Mouse (Mus musculus) thymus, postnatal 10 days (tissue): ENCODE data around the gene Nkx2-2.

Source experiments
- DNase-seq, 2 experiments: peaks; one replicate each; pipeline ENCODE4 v3.0.0; 2021; ENCODE audit warnings: low spot score in 2 of 2

Nkx2-2 gene

GRCm38 (mm10) chr2:147193271-147194255, at the start of gene Nkx2-2:
Gene Nkx2-2, minus strand, starts transcription at chr2:147194243.
- DNase-seq = no peak

DNA sequence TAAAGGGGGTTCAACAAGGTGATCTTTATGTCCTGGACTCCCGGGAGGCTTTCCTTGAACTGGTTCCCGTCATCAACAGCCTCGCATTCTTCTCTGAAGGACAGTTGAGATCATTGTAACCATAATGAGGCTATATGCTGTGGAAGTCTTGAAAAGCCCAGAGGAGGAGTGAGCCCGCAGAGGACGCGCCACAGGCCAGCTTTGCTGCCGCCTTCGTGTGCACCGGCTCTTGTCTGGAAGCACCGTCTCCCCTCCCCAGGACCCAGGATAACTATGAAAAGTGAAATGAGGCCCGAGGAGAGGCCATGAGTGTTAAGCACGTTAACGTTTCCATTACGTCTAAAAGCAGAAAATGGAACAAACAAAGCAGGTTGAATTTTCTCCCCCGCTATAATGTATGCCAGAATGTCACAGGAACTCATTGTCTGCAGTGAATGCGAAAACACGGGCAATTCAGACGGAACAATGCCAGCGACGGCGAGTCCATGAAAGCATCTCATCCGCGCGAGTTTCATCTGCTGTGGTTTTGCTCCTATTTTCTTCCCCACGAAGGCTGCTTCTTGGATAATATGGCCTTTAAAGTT, 41.8 kb upstream of the Nkx2-2 start:
- no peak for DNase-seq

- no peak for DNase-seq
Observed at GRCm38 (mm10) chr2:147231175-147231574, 37.1 kb upstream of the Nkx2-2 start.

DNA sequence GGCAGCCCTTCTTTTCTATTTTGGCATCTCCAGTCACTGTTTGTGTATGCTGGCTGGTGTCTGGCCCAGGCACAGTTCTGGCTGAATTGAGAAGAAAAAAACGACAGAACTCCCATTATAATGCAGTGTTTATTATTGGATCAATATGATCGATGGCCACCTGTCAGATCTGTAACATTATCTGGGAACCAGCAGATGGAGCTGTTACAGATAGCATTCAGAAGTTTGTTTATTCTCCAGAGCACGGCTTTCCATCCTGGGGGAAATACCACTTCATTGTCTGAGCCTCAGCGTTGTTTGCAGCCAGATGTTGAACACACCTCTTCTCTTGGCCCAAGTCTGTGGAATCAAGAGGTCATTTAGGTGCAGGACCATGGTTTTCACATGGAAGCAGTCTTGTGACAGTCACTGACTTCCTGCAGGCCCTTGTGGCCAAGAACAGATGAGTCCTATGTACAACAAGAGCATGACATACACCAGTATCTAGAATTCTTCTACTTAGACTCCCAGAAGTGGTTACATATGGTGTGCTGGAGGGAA, 11.1 kb upstream of the Nkx2-2 start:
- no peak for DNase-seq

- no peak for DNase-seq
Observed at GRCm38 (mm10) chr2:147194711-147195615, 920 bp upstream of the Nkx2-2 start.

DNA sequence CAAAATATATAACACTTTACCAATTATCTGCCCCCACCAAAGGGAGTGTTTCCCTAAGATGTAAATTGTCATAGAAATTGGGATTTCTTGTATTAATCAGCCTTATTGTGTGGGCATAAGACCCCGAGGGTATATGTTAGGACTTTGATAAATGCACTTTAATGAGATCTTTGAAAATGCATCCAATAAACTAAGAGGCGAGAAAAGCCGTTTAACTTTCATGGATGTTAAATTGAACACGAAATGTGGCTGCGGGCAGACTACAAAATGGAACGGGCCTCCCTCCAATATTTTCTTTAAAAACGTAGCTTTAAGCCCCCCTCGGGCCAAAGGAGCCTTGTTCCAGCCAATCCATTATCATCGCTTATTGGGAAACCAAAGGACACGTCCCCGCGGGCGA, 1.3 kb downstream of the Nkx2-2 start:
- no peak for DNase-seq

- no peak for DNase-seq
Observed at GRCm38 (mm10) chr2:147190316-147191021, 3.6 kb downstream of the Nkx2-2 start.

GRCm38 (mm10) chr2:147189546-147190315, 4.3 kb downstream of the Nkx2-2 start:
- DNase-seq = no peak

DNA sequence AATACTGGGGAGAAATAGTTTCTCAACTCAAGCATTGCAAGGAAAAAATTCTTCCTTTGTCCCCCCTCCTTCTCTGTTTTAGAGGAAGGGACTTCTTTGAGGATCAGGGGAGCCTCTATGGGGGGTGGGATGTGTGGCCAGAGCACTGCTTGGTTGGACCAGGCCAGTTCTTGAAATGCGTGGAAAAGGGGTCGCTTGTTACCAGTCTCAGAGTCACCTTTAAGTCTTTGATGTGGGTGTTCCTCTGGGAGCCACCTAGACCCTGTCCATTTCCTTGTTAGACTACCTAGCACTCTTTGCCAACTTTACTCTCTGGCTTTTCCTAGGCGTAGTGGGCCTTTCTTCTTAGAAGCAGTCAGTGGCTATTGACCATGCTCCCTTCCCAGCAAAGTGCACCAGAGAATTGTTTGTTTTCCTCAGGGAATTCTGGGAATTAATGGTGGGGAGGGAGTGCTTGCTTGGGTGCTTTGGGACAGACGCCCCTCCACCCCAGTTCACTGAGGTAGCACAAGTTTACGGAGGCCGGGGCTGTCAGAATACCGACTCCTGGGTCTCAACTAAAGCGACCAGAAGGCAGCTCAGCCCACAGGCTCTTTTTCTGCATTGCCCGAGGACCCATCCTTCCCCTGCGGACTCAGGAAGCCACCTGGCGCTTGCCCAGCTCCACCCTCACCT, 5.0 kb downstream of the Nkx2-2 start:
- DNase-seq = no peak

DNA sequence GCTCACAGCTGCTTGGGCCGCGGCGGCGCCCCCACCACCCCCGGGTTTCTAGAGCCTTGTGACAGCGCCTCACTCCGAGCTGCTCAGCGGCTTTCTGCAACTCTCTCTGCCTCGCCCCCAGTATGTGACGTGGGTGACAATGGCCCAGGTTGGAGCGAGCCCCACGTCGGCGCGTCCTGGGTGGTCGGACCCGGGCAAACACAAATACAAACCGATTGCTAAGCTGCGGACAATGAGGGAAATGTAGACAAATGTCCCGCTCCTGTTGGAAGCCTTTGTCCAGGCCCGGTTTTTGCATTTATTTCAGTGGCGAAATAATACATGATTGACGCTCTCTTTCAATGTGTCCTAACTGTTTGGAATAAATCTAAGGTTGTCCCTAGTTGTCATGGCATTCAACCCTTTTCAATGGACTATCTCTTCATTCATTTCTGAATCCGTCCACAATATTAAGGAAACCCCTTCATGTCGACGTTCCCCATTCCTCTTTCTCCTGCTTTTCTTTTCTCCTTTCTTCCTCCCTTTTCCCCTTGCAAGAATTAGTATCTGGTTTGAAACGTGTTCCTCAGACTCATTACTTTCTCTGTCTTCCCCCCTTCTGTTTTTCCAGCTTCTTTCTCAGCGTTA, 5.9 kb downstream of the Nkx2-2 start:
- no peak for DNase-seq

DNA sequence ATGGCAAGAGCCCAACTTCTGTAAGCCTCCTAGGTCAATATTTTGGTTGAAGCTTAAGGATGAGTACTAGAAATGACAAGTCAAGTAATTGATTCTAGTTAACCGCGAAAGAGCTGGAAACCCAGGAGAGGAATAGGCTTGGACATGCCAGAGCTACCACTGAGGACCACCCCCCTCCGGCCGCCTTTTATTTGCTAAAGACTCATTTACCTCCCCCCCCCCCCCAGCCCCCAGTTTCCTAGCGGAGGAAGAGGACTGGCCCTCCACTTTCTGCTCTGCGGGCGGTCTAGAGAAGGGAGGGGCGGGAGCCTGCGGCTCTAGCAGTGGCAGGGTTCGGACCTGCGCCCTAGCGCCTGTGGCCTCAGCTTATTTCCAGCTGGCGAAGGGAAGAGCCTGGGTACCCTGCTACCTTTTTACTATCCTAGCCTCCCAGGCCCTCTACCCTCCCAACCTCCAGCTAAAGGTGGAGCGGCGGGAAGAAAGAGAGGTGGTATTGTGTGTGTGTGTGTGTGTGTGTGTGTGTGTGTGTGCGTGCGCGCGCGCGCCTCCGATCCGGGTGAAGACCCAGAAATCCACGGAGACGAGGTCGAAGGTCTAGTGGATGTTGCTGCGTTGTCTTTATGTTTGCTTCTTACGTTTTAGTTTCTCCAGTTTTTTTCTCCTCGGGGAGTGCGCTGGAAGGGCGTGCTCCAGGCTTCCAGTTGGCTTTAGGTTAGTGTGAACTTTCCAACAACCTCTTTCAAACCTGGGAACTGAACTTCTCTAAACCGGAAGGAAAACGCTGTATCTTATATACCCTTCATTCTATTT, 6.8 kb downstream of the Nkx2-2 start:
- no peak for DNase-seq

- no peak for DNase-seq
Observed at GRCm38 (mm10) chr2:147186261-147186681, 7.8 kb downstream of the Nkx2-2 start.

GRCm38 (mm10) chr2:147185561-147185960, 8.5 kb downstream of the Nkx2-2 start:
- no peak for DNase-seq

DNA sequence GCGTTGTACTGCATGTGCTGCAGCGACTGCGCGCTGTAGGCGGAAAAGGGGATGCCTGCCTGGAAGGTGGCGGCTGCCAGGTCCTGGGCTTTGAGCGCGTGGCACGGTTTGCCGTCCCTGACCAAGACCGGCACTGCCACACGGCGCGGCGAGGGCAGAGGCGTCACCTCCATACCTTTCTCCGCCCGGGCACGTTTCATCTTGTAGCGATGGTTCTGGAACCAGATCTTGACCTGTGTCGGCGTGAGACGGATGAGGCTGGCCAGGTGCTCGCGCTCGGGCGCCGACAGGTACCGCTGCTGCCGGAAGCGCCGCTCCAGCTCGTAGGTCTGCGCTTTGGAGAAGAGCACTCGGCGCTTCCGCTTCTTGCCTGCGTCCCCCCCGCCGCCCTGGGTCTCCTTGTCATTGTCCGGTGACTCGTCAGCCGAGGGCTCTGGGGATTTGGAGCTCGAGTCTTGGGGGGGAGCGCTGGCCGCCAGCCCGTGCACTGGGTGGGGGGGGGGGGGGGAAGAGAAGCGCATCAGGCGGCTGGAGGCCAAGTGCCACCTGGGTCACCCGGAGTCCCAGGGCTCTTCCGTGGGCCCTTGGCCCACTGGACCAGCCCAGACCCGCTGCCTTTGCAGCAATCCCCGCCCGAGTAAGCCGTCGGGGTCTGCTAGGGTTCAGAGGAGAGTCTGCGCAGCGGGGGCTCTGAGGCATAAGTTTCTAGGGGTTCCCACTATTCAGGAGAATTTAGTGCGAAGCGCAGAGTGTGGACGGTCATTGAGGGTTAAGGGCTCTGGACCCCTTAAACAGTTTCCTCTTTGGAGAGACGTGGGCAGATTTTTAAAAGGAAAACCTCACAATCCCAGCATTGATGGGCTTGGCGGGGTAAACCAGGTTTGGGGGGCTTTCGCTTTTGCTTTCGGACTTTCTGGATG, 9.7 kb downstream of the Nkx2-2 start:
- no peak for DNase-seq

DNA sequence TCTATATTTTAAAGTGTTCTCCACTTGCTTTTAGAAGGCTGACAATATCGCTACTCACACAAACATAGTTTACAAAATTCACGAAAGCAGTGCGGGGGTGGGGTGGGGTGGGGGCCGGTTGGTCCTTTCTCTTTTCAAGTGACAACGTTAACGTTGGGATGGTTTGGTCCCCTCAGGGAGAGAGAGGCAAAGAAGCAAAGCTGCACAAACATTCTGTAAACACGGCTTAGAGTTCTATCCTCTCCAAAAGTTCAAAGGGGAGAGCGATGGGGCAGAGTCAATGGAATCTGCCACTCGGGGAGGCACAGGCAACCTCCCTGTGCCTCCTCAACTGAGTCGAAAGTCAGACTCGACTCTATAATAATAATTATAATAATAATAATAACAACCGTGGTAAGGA, 10.5 kb downstream of the Nkx2-2 start:
- DNase-seq = no peak

GRCm38 (mm10) chr2:147182709-147183260, 11.3 kb downstream of the Nkx2-2 start:
- DNase-seq = no peak
